Mouse (Mus musculus): ENCODE results near the gene Togaram1.
A peak's percentile ranks its signal among the peaks of the same experiment; 100 is the strongest.

Gene Togaram1

GRCm38 (mm10) chr12:64965124-64966026 is at the start of gene Togaram1, which contains the start of gene Klhl28:
Togaram1 (plus strand) TSS chr12:64965804.
Klhl28 (minus strand) TSS chr12:64965534.
- DNase-seq (ENCODE audit: low read depth, low spot score), result peak; percentile 98

DNA sequence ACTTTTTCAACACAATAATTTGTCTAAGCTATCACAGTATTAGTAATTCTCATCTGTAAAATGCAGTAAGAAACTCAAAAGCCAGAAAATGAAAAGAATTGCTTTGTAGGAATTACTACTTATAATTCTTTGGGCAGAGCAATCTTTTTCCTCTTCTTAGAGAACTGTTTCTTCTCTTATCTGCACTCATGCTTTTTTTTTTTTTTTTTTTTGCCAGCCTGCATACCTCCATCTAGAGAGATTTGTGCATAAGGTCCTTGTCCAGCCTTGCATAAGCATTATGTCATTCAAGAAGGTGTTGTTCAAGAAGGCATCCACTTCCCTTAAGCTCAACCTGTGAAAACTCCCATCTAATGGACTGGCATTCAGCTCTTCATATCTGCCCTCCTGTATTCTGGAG is 48.9 kb upstream of the Togaram1 start:
- no peak for DNase-seq (ENCODE audit: low read depth, low spot score)

- peak; percentile 85 for DNase-seq (ENCODE audit: low read depth, low spot score)
Measured at GRCm38 (mm10) chr12:64917578-64918471, 47.8 kb upstream of the Togaram1 start, which contains the start of gene Gm527. Gm527 (plus strand) TSS chr12:64917906.

GRCm38 (mm10) chr12:64937493-64937892 is 28.1 kb upstream of the Togaram1 start:
- no peak for DNase-seq (ENCODE audit: low read depth, low spot score)

GRCm38 (mm10) chr12:64964560-64964959 is 1.0 kb upstream of the Togaram1 start:
- no peak for DNase-seq (ENCODE audit: low read depth, low spot score)

DNA sequence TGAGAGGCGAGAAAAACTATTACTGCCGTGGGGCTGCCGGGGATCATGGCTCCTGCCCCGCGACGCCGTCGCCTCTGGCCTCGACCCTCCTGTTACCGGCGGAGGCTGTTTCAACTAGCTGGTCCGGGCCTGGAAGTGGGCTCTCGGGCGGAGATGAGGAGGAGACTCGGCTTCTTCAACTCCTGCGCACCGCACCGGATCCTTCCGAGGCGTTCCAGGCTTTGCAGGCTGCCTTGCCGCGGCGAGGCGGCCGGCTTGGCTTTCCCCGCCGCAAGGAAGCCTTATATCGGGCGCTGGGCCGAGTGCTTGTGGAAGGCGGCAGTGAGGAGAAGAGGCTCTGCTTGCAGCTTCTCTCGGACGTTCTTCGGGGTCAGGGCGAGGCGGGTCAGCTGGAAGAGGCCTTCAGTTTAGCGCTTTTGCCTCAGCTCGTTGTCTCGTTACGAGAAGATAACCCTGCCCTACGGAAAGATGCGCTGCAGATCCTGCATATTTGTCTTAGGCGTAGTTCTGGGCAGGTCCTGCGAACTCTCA is 562 bp downstream of the Togaram1 start:
- DNase-seq (ENCODE audit: low read depth, low spot score), result no peak

- DNase-seq (ENCODE audit: low read depth, low spot score), result no peak
Measured at GRCm38 (mm10) chr12:64966652-64967435, 1.2 kb downstream of the Togaram1 start.

- DNase-seq (ENCODE audit: low read depth, low spot score), result no peak
Measured at GRCm38 (mm10) chr12:64967470-64967869, 1.9 kb downstream of the Togaram1 start.

DNA sequence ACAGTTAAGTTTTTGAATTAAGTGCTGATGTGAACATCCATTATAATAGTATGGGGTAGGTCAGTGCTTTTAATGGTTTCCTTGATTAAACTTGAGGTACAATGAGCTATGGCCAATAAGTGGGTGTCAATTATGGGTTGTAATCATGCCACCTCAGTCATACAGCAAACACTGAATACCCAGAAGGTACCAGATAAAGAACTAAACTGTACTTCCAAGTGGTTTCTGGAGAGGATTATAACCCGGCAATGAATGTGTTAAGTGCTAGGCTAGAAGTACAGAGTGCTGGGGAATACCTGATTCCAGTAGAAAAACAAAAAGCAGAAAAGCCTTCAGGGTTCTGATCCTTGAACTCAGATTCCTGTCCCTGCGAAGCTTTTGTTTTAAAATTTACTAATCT is 2.5 kb downstream of the Togaram1 start:
- DNase-seq (ENCODE audit: low read depth, low spot score), result no peak

- no peak for DNase-seq (ENCODE audit: low read depth, low spot score)
Measured at GRCm38 (mm10) chr12:64971399-64971798, 5.8 kb downstream of the Togaram1 start.

- DNase-seq (ENCODE audit: low read depth, low spot score), result no peak
Measured at GRCm38 (mm10) chr12:64972063-64972462, 6.5 kb downstream of the Togaram1 start.

DNA sequence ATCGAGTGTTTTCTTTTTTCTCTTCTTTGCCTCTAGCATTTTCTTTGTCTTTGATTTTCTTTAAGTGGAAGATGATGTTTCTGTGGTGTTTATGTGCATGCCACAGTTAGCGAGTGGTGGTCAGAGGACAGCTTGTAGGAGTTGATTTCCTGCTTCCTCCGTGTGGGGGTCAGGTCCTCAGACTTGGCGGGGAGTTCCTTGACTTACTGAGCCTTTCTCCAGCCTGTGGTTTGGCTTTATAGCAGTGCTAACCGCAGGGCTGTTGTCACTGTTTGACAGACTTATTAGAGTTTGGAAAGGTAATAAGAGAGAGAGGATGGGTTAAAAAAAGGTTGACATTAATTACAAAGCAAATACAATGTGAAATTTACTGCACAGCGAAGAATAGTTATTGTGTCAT is 10.0 kb downstream of the Togaram1 start:
- DNase-seq (ENCODE audit: low read depth, low spot score), result no peak

DNA sequence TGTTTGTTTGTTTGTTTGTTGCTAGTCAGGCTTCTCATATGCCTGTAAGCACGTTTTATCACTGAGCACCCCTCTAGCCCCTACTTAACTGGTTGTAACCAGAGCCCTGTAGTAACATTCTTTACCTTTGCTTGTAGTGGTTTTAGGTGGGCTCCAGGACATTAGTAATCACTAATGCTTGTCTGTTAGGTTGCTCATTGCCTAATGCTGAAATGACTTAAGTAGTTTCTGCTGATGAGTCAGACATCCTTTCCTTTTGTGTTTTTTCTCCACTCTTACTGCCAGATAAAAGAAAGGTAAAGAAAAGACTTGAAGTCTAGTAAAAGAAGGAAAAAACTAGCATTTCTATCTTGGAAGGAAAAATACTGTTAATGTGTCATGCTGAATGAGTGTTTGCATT is 10.6 kb downstream of the Togaram1 start:
- no peak for DNase-seq (ENCODE audit: low read depth, low spot score)

DNA sequence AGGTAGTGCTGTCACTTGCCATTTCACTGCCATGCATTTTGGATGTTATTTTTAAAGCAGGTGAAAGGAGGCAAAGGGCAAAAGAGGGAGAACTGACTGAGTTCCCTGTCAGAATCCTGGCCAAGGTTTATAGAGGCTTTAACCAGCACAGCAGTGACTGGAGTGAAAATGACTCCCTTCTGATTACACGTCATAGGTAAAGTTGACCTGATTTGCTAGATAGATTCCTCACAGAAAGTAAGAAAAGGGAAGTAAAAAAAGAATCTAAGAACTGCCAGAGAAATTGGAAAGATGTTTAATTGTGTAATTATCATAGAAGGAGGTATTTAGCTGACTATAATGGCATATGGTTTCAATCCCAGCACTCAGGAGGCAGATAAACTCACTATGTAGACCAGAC is 11.9 kb downstream of the Togaram1 start:
- DNase-seq (ENCODE audit: low read depth, low spot score), result no peak

DNA sequence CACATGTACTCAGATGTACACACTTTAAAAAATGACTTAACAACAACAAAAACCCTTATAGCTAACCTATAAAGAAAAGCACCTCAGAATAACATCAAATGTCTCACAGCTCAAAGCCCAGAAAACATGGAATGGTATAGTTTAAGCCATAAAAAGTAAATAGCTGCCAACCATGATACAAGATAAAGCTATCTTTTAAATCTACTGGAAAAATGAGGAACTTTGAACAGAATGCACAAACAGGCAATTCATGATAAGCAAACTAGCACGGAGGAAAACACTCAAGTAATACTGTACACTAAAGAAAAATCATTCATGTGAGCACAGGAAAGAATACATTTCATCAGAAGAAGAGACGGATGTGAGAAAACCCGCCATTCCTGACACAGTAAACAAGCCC is 42.1 kb downstream of the Togaram1 start:
- DNase-seq (ENCODE audit: low read depth, low spot score), result no peak

DNA sequence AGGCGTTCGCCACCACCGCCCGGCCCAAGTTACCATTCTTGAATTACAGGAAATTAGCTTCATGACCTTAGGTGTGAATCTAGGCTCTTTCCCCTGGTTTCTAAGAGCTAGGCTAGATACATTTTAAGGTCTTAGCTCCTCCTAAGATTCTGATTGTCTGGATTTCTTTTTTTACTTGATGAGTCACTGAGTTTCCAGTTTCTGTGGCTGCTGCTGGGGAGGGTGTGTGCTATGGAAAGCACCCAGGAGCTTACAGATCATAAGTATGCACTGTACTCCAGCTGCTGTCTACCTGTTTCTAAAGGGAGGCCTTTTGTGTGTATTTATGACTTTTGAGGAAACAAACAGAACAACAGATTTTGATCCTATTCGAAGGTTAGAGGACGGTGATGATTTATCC is 57.2 kb downstream of the Togaram1 start:
- DNase-seq (ENCODE audit: low read depth, low spot score), result no peak

GRCm38 (mm10) chr12:65035839-65036189 is 70.2 kb downstream of the Togaram1 start:
- no peak for DNase-seq (ENCODE audit: low read depth, low spot score)

DNA sequence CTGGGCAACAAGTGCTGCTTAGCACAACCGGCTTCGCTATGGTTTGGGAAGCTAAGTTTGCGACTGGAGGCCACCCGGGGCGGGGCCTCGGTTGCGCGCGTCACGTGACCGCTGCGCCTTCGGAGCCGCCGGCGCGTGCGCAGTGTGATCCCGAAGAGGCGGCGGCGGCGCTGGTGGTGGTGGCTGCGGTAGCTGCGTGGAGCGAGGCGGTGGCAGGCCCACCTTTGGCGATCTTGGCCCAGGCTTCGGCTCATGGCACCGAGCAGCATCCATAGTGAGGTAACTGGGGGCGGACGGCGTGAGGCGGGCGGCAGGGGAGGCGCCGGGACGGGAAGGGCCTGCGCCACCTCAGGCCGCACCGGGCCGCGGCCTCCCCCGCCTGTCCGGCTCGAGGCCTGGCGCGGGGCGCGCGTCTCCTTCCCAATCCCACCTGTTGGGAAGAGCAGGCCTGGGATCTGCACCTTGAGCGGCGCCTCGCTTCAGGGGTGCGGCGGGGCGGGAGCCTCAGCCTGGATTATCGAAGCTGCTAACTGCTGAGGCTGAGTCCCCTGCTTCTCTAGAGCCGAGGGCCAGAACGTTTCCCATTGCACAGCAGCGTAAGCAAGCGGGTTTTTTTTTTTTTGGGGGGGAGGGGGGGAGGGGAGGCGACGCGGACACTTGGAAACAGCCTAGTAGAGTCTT is 70.7 kb downstream of the Togaram1 start, which contains the start of gene Prpf39:
Gene Prpf39, plus strand, starts transcription at position 144 of the 681 bp plus-strand sequence.
- peak; percentile 89 for DNase-seq (ENCODE audit: low read depth, low spot score)

GRCm38 (mm10) chr12:65036892-65037545 is 71.4 kb downstream of the Togaram1 start:
- DNase-seq (ENCODE audit: low read depth, low spot score), result peak; percentile 29

- peak; percentile 11 for DNase-seq (ENCODE audit: low read depth, low spot score)
Measured at GRCm38 (mm10) chr12:65037546-65037937, 71.9 kb downstream of the Togaram1 start.
